Mouse (Mus musculus) limb, embryonic 15.5 days (tissue): Measurements from ENCODE around the gene Tsx. TPM values are rescaled to one million over a fixed set of nuclear protein-coding genes. Genes with fewer than 3 reads are reported as not detected.
"Not testable (repeated sequence)": the region's sequence is repeated elsewhere in the genome, so short reads cannot be mapped to it uniquely, and the experiment has no call there.

Source experiments
- ATAC-seq: fragments of 200-750 bp; cut with Nextera tagmentation; 2 replicates; pipeline ENCODE4 v1.8.0; 2017; ENCODE audit warnings: low read depth, moderate TSS enrichment; ENCODE audit not compliant: insufficient number of reproducible peaks, low FRiP score, low TSS enrichment
- H3K27ac ChIP-seq: fragments of 300-500 bp; sonication (generic); 2 replicates; pipeline ENCODE4 v1.5.1; 2015; ENCODE audit warnings: moderate library complexity, mild to moderate bottlenecking, inconsistent platforms
- H3K27me3 ChIP-seq: fragments of 300-500 bp; sonication (generic); 2 replicates; pipeline ENCODE4 v1.6.1; 2015; ENCODE audit warnings: inconsistent platforms
- H3K36me3 ChIP-seq: fragments of 300-500 bp; sonication (generic); 2 replicates; pipeline ENCODE4 v1.6.1; 2015; ENCODE audit warnings: inconsistent platforms
- H3K4me1 ChIP-seq: fragments of 300-500 bp; sonication (generic); 2 replicates; pipeline ENCODE4 v1.6.1; 2015; ENCODE audit warnings: inconsistent platforms
- H3K4me2 ChIP-seq: fragments of 300-500 bp; sonication (generic); 2 replicates; pipeline ENCODE4 v1.6.1; 2015; ENCODE audit warnings: mild to moderate bottlenecking, inconsistent platforms
- H3K4me3 ChIP-seq: fragments of 300-500 bp; sonication (generic); 2 replicates; pipeline ENCODE4 v1.5.1; 2015; ENCODE audit warnings: mild to moderate bottlenecking, inconsistent platforms
- H3K9ac ChIP-seq: fragments of 300-500 bp; sonication (generic); 2 replicates; pipeline ENCODE4 v1.6.1; 2015; ENCODE audit warnings: inconsistent platforms
- H3K9me3 ChIP-seq: fragments of 300-500 bp; sonication (generic); 2 replicates; pipeline ENCODE4 v1.6.1; 2016; ENCODE audit warnings: inconsistent platforms
- WGBS: fragments of 180-500 bp; shearing (Covaris S2); methylation state at CpG from one replicate; pipeline ENCODE4 v1.1.7; 2015; 5-methylcytosine and 5-hydroxymethylcytosine counted together
- polyA plus RNA-seq: library from polyadenylated mRNA; unstranded; fragments of >200 nt; fragmentation: Nextera tagmentation; extraction: Ambion mirVana; gene quantifications from 2 replicates; pipeline ENCODE4 v1.2.1, GENCODE M21; 2015

Tsx gene
- polyA plus RNA-seq, 1 experiment from 2014 or later: 0.44 TPM

DNA sequence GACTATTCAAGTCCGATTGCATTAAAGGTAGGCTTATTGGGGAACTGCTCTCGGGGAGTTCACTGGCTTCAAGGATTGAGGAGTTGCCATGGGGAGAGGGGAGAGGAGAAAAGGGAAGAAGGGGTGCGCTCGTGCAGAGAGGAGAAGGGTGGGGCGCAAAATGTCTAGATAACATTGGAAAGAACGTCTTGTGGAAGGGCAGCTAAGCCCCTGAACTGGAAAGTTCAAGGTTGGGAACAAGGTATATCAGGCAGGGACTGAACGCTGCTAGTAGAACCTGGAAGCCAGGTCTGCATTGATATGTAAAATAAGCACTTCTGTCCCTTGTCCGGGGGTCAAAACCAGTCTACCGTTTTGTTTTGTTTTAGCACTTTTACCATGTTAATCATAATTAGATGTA is 23.8 kb downstream of the Tsx start:
- Histone ChIP-seq H3K27ac (no peak overlapping the region), H3K4me1 (no peaks in the 10 kb centered on the region), H3K9ac (no peak overlapping the region), H3K36me3 (no peaks in the 10 kb centered on the region), H3K27me3 (peaks cover 24% of the 10 kb centered on the region), H3K4me2 (no peak overlapping the region), H3K4me3 (no peak overlapping the region), H3K9me3 (no peaks in the 10 kb centered on the region)
- 23% methylated on average over 9 of the region's 9 CpGs for WGBS
- ATAC-seq: no peak

DNA sequence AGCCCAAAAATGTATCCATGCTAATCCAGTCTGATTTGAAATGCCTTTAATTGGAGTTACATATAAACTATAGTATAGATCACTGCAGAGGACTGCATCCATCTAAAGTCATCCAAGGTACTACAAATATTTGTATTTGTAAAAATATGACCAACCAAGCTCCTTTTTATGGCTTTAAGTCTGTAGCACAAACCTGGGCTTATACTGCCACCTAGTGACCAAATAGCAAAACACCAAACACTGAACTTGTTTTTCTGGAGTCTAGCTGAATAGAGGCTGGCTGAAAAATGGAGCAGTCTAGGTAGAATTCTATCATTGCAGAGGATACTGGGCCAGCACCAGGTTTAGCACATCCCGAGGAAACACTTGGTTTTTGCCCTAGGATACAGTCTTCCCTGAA is 26.5 kb downstream of the Tsx start:
- ATAC-seq: no peak
- peaks cover 25% of the 10 kb centered on the region for H3K27me3 ChIP-seq
- WGBS: 0% methylated on average over 1 of the region's 1 CpGs
- no peak overlapping the region for H3K4me3 ChIP-seq
- no peaks in the 10 kb centered on the region for H3K9me3 ChIP-seq
- no peak overlapping the region for H3K4me2 ChIP-seq
- no peak overlapping the region for H3K27ac ChIP-seq
- H3K9ac ChIP-seq: no peak overlapping the region
- no peaks in the 10 kb centered on the region for H3K36me3 ChIP-seq
- no peaks in the 10 kb centered on the region for H3K4me1 ChIP-seq

DNA sequence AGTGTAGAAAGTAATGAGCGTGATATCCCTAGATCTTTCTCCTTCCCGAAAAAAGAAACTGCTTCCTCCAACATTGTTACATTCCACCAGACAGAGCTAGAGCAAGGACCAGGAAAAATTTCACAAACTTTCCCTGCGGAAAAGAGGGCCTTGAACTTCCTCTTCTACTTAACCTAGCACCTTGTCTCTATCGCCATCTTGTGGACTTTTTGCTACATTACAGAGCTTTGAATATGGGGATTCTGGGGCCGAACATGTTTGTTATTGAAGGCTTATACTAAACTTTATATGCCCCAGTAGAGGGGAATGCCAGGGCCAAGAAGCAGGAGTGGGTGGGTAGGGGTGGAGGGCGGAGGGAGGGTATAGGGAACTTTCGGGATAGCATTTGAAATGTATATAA is 29.5 kb downstream of the Tsx start:
- H3K4me3 ChIP-seq: no peak overlapping the region
- 39% methylated on average over 7 of the region's 7 CpGs for WGBS
- no peak for ATAC-seq

DNA sequence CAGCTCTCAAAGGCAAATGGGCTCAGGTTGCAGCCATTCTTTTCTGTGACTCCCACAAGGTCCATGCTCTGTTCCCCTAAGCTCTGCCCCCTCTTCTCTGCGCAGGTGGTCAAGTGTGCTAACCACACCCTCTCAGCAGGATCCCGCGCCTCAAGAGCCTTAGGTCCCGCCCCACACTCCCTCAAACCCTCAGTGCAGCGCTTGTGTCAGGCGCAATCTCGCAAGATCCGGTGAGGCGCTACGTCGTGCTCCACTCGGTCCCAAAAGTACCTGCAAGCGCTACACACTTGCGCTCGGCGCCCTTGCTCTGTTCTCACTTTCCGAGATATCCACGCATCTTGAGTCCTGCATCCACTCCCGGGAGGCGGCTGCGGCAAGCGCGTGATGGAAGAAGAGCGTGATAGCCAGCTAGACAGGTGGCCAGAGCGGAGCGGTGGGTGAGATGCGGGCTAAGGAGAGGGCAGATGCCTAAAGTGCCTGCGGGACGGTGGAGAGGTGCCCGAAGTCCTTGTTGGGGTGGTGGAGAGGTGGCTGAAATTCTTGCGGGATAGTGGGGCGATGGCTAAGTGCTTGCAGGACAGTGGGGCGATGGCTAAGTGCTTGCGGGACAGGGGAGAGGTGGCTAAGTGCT is 33.4 kb downstream of the Tsx start:
- ATAC-seq: no peak
- no peaks in the 10 kb centered on the region for H3K9me3 ChIP-seq
- H3K36me3 ChIP-seq: no peaks in the 10 kb centered on the region
- H3K27ac ChIP-seq: no peak overlapping the region
- 0 out of 2 replicates have a peak, but pooled peaks cover 4% of the 10 kb centered on the region for H3K4me1 ChIP-seq
- H3K4me2 ChIP-seq: peak overlapping the region; percentile 65
- peak overlapping the region; percentile 37 for H3K4me3 ChIP-seq
- H3K27me3 ChIP-seq: peaks cover 18% of the 10 kb centered on the region
- WGBS: 7% methylated on average over 34 of the region's 34 CpGs
- no peak overlapping the region for H3K9ac ChIP-seq

More for the DNA sequence above, 29.5 kb downstream of the Tsx start:
- 0 out of 2 replicates have a peak, but pooled peaks cover 4% of the 10 kb centered on the region for H3K4me1 ChIP-seq
- H3K27ac ChIP-seq: no peak overlapping the region
- H3K4me2 ChIP-seq: no peak overlapping the region
- no peak overlapping the region for H3K9ac ChIP-seq
- H3K36me3 ChIP-seq: no peaks in the 10 kb centered on the region
- H3K27me3 ChIP-seq: peaks cover 26% of the 10 kb centered on the region
- no peaks in the 10 kb centered on the region for H3K9me3 ChIP-seq

DNA sequence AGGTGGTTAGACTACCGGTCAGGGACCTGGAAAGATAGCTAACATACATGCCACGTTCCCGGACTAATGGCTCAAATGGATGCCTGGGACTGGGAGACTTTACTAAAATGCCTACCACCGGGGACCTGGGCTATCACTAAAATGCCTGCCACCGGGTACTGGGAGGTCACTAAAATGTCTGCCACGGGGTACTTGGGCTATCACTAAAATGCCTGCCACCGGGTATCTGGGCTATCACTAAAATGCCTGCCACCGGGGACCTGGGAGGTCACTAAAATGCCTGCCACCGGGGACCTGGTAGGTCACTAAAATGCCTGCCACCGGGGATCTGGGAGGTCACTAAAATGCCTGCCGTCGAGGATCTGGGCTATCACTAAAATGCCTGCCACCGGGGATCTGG is 34.2 kb downstream of the Tsx start:
- H3K9me3 ChIP-seq, H3K27ac ChIP-seq, H3K9ac ChIP-seq, H3K36me3 ChIP-seq, ATAC-seq, H3K4me1 ChIP-seq: not testable (repeated sequence)
- 57% methylated on average over 11 of the region's 13 CpGs for WGBS
- Histone ChIP-seq H3K4me3 (peak overlapping the region; percentile 37; the same call in 1 of the 2 replicates), H3K4me2 (peak overlapping the region; percentile 65; the same call in 1 of the 2 replicates), H3K27me3 (peaks cover 18% of the 10 kb centered on the region)

DNA sequence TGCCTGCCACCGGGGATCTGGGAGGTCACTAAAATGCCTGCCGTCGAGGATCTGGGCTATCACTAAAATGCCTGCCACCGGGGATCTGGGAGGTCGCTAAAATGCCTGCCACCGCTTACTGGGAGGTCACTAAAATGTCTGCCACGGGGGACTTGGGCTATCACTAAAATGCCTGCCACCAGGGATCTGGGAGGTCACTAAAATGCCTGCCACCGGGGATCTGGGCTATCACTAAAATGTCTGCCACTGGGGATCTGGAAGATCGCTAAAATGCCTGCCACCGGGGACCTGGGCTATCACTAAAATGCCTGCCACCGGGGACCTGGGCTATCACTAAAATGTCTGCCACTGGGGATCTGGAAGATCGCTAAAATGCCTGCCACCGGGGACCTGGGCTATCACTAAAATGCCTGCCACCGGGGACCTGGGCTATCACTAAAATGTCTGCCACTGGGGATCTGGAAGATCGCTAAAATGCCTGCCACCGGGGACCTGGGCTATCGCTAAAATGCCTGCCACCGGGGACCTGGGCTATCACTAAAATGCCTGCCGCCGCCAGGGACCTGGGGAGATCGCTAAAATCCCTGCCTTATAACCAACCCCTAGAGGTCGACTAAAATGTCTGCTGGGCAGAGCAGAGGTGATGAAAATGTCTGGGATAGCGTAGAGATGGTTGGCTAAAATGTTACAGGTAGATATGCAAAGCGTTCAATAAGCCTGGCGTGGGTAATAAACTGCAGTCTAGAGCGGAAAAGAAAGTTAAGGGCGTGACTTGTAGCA is 34.9 kb downstream of the Tsx start:
- not testable (repeated sequence) for H3K27ac ChIP-seq, H3K4me2 ChIP-seq, H3K36me3 ChIP-seq, H3K4me1 ChIP-seq, H3K4me3 ChIP-seq, H3K9ac ChIP-seq, H3K9me3 ChIP-seq, ATAC-seq
- peaks cover 18% of the 10 kb centered on the region for H3K27me3 ChIP-seq
- WGBS: 64% methylated on average over 24 of the region's 27 CpGs

DNA sequence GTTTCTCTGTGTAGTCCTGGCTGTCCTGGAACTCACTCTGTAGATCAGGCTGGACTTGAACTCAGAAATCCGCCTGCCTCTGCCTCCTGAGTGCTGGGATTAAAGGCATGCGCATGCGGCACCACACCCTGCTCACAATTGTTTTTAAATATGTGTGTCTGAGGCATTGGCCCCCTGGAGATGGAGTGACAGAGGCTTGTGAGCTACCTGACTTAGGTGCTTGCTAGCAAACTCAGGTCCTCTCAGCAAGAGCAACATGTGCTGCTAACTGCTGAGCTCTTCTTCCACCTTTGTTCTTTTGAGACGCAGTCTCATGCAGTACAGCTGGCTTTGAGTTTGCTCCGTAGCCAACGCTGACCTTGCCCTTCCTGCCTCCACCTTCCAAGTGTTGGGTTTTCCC is 38.5 kb downstream of the Tsx start:
- H3K4me1 ChIP-seq: 0 out of 2 replicates have a peak, but pooled peaks cover under 1% of the 10 kb centered on the region
- 82% methylated on average over 6 of the region's 6 CpGs for WGBS
- no peak overlapping the region for H3K4me2 ChIP-seq
- ATAC-seq: no peak
- no peaks in the 10 kb centered on the region for H3K36me3 ChIP-seq
- H3K27ac ChIP-seq: no peak overlapping the region
- no peak overlapping the region for H3K9ac ChIP-seq
- no peaks in the 10 kb centered on the region for H3K9me3 ChIP-seq
- H3K27me3 ChIP-seq: peaks cover 6% of the 10 kb centered on the region
- H3K4me3 ChIP-seq: no peak overlapping the region

DNA sequence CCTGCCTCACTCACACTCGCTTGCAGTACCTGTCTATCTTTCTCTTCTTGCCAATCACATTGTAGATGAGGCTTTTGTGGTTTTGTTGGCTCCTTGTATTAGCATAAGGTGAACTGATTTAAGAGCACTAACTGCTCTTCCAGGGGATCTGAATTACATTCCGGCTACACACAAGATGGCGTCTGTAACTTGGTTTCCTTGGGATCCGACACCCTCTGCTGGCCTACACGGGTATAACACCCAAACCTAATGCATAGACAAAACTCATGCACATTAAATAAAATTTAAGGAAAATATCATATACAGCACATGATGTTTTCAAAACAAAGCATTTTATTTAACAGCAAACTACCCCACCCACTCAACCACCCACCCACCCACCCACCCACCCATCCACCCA is 45.8 kb downstream of the Tsx start:
- Histone ChIP-seq H3K27me3 (no peaks in the 10 kb centered on the region), H3K4me1 (no peaks in the 10 kb centered on the region), H3K9me3 (no peaks in the 10 kb centered on the region), H3K9ac (no peak overlapping the region), H3K27ac (no peak overlapping the region), H3K4me3 (no peak overlapping the region), H3K4me2 (no peak overlapping the region), H3K36me3 (no peaks in the 10 kb centered on the region)
- ATAC-seq: no peak
- WGBS: 73% methylated on average over 5 of the region's 5 CpGs

DNA sequence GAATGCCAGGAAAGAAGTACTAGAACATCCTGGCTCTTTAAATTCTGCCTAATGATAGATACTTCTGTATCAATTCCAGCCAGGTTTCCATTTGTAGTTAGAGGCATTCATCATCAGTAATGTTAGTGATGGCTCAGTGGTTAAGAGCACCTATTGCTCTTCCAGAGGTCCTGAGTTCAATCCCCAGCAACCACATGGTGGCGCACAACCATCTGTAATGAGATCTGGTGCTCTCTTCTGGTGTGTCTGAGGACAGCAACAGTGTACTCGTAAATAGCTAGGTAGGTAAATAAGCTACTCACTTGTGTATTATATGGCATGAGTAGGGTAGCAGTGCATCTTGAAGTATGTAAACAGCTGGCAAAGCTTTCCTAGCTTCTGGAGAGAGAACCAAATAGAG is 54.7 kb downstream of the Tsx start:
- no peaks in the 10 kb centered on the region for H3K4me1 ChIP-seq
- no peaks in the 10 kb centered on the region for H3K27me3 ChIP-seq
- no peaks in the 10 kb centered on the region for H3K36me3 ChIP-seq

DNA sequence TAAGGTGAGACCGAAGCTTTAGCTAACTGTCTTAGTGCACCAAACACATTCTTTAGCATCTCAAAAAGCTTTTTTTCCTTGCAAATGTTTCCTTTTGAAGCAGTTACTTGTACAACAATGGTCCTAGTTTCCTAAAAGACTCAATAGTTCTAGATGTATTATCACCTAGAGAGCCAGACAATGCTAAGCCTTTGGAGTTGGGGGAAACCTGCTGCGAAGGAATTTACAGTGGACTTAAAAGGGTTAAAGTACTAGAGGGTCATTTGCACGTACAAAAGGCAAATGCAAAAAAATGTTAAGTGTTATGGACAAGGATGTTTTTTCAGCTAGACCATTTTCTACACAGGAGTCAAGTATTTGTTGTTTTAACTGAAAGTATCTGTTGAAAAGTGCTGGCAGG is 58.1 kb downstream of the Tsx start:
- H3K4me3 ChIP-seq: no peak overlapping the region
- H3K4me2 ChIP-seq: no peak overlapping the region
- no peaks in the 10 kb centered on the region for H3K36me3 ChIP-seq
- no peak overlapping the region for H3K9ac ChIP-seq
- no peaks in the 10 kb centered on the region for H3K9me3 ChIP-seq
- WGBS: 77% methylated on average over 3 of the region's 3 CpGs
- H3K27ac ChIP-seq: no peak overlapping the region
- no peak for ATAC-seq
- no peaks in the 10 kb centered on the region for H3K27me3 ChIP-seq
- no peaks in the 10 kb centered on the region for H3K4me1 ChIP-seq

More for the DNA sequence above, 54.7 kb downstream of the Tsx start:
- Histone ChIP-seq H3K9ac (no peak overlapping the region), H3K4me2 (no peak overlapping the region), H3K27ac (no peak overlapping the region), H3K9me3 (no peaks in the 10 kb centered on the region), H3K4me3 (no peak overlapping the region)
- 70% methylated on average over 2 of the region's 2 CpGs for WGBS
- ATAC-seq: no peak
